Mouse (Mus musculus) gastrocnemius, adult 2 months (tissue): ENCODE measurements at regions not wholly inside any gene's neighbourhood (a gene's known extent, or its start where the extent isn't known, plus 50 kb on each side); places are given as distances from the start of the nearest gene placed in this dataset.
A peak's percentile ranks its signal among the peaks of the same experiment; 100 is the strongest.

Experiments used
- DNase-seq: peaks from one replicate; pipeline ENCODE4 v3.0.0; 2022
- H3K27ac ChIP-seq: fragments of 200-600 bp; 2 replicates; pipeline ENCODE4 v1.8.1; 2022; ENCODE audit warnings: mild to moderate bottlenecking
- H3K4me3 ChIP-seq: fragments of 200-600 bp; 2 replicates; pipeline ENCODE4 v1.8.1; 2022; ENCODE audit warnings: mild to moderate bottlenecking, moderate library complexity
- CTCF ChIP-seq: fragments of 200-600 bp; IDR thresholded peaks from 2 replicates; pipeline ENCODE4 v1.8.1; 2022; ENCODE audit warnings: antibody characterized with exemption, mild to moderate bottlenecking, moderate library complexity
- intact Hi-C: fragments of 180-260 bp; cut with DNase I; formaldehyde crosslinking; loops from one replicate; pipeline ENCODE4 v1.15.1; 2025

GRCm38 (mm10) chr16:78688251-78688650 is 111.7 kb upstream of the D16Ertd472e start:
- no peak overlapping the region for H3K4me3 ChIP-seq
- peak overlapping the region; percentile 35; the same call in 1 of the 2 replicates for H3K27ac ChIP-seq
- no peak for TF ChIP-seq CTCF
- intact Hi-C loops: no loop called here
- no peak for DNase-seq

DNA sequence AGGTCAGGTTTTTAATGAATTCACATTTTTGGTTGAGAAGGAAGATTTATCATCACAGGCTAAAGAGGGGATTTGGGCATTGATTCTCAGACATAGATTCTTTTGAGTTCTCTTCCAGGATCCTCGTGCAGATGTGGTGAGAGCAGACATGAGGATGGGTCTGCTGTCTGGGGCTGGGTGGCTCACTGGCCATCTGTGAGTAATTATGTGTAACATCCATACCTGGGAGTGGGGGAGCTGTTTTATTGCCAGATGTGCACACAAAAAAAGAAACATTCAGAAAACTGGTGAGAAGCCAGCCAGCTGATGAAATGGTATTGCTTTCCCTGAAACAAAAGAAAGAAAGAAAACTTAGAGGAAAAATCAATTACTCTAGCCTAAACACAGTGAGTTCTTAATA is 108.7 kb upstream of the D16Ertd472e start:
- intact Hi-C loops: no loop called here
- TF ChIP-seq CTCF: no peak
- DNase-seq: no peak
- H3K4me3 ChIP-seq: no peak overlapping the region
- H3K27ac ChIP-seq: no peak overlapping the region

DNA sequence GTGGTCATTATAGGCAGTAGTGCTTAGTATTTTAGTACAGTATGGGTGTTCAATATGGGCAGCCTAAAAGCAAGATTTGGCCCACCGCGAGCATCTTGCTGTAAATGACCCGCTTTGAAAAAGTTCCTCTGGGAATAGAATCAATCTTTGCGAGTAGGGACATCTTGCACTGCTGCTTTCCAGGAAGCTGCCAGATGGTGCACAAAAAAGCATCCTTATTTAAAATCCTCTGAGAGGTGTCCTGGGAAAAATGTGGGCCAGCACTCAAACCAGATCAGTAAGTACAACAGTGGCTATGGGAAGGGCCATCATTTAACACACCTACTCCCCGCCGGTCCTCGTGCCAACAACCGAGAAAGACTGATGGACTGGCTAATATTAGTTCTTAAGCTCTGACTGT is 107.5 kb upstream of the D16Ertd472e start:
- DNase-seq: no peak
- intact Hi-C loops: no loop called here
- TF ChIP-seq CTCF: no peak
- Histone ChIP-seq H3K4me3 (no peak overlapping the region), H3K27ac (no peak overlapping the region)

- DNase-seq: no peak
- H3K4me3 ChIP-seq: no peak overlapping the region
- intact Hi-C loops: no loop called here
- no peak overlapping the region for H3K27ac ChIP-seq
- TF ChIP-seq CTCF: no peak
Observed at GRCm38 (mm10) chr16:78661126-78661525, 84.6 kb upstream of the D16Ertd472e start.

GRCm38 (mm10) chr16:78644710-78645109 is 68.2 kb upstream of the D16Ertd472e start:
- peak; percentile 50 for TF ChIP-seq CTCF
- no peak for DNase-seq
- Histone ChIP-seq H3K27ac (no peak overlapping the region), H3K4me3 (no peak overlapping the region)
- intact Hi-C loops: no loop called here

- DNase-seq: no peak
- intact Hi-C loops: no loop called here
- H3K4me3 ChIP-seq: no peak overlapping the region
- H3K27ac ChIP-seq: no peak overlapping the region
- no peak for TF ChIP-seq CTCF
Observed at GRCm38 (mm10) chr16:78641717-78642116, 65.2 kb upstream of the D16Ertd472e start.

- TF ChIP-seq CTCF: no peak
- no peak overlapping the region for H3K27ac ChIP-seq
- DNase-seq: no peak
- H3K4me3 ChIP-seq: no peak overlapping the region
- intact Hi-C loops: no loop called here
Observed at GRCm38 (mm10) chr16:78641205-78641604, 64.7 kb upstream of the D16Ertd472e start.

DNA sequence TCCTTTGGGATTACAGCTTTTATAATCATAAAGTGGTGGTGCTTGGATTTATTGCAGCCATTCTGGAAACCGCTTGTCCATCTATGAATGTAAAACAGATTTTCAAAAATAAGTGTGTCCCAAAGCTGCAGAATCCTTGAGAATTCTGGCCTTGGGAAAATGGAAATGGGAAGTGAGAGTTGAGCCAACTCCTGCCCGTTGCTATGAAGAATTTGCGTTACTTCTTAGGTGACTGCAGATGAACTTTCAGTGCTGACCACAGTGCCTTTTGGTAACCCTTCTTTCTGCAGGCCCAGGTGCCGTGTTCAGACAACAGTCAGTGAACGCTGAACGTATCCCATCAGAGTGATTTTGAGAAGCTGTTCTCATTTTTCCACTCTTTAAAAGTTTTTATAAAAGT is 60.9 kb upstream of the D16Ertd472e start:
- intact Hi-C loops: loop anchor here (5.0 kb wide), 1 partner anchor 315 kb away; no protein-coding TSS in a partner anchor
- no peak overlapping the region for H3K4me3 ChIP-seq
- no peak for TF ChIP-seq CTCF
- H3K27ac ChIP-seq: no peak overlapping the region
- DNase-seq: no peak

- intact Hi-C loops: loop anchor here (5.0 kb wide), 1 partner anchor 315 kb away; no protein-coding TSS in a partner anchor
- Histone ChIP-seq H3K27ac (no peak overlapping the region), H3K4me3 (no peak overlapping the region)
- peak; percentile 29 for DNase-seq
- TF ChIP-seq CTCF: peak; percentile 66
Observed at GRCm38 (mm10) chr16:78637015-78637414, 60.5 kb upstream of the D16Ertd472e start.

GRCm38 (mm10) chr16:78635774-78636173 is 59.3 kb upstream of the D16Ertd472e start:
- DNase-seq: no peak
- Histone ChIP-seq H3K4me3 (no peak overlapping the region), H3K27ac (no peak overlapping the region)
- TF ChIP-seq CTCF: no peak
- intact Hi-C loops: loop anchor here (2.0 to 5.0 kb wide), 2 partner anchors 185 to 317 kb away; no protein-coding TSS in a partner anchor

GRCm38 (mm10) chr16:78635257-78635656 is 58.7 kb upstream of the D16Ertd472e start:
- no peak overlapping the region for H3K4me3 ChIP-seq
- no peak overlapping the region for H3K27ac ChIP-seq
- peak; percentile 75 for DNase-seq
- intact Hi-C loops: loop anchor here (2.0 to 5.0 kb wide), 2 partner anchors 184 to 317 kb away; no protein-coding TSS in a partner anchor
- peak; percentile 87 for TF ChIP-seq CTCF

GRCm38 (mm10) chr16:78631797-78632196 is 55.3 kb upstream of the D16Ertd472e start:
- Histone ChIP-seq H3K27ac (no peak overlapping the region), H3K4me3 (no peak overlapping the region)
- intact Hi-C loops: no loop called here
- no peak for DNase-seq
- no peak for TF ChIP-seq CTCF

DNA sequence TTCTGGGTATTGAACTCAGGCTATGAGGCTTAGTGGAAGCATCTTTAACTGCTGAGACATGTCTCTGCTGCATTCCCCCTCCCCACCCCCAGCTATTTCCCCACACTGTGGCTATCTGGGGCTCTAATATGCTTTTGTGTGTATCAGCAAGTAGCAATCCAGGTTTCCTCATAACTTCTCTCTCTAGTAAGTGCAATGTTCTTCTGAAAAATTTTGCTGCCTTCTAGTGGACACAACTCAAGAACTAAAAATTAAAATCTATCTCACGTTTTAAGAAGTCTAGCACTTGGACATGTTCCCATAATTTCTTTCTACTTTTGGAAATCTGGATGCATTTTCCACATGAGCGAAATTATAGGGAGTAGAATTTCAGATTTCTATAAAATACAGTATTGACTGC is 50.3 kb upstream of the D16Ertd472e start:
- intact Hi-C loops: loop anchor here (2.0 to 5.0 kb wide), 2 partner anchors 174 to 430 kb away; no protein-coding TSS in a partner anchor
- TF ChIP-seq CTCF: peak; percentile 49
- H3K4me3 ChIP-seq: no peak overlapping the region
- DNase-seq: no peak
- H3K27ac ChIP-seq: no peak overlapping the region
